Mouse (Mus musculus) forebrain, postnatal 0 days (tissue): ENCODE data around the gene Strn4. TPM values are rescaled to one million over a fixed set of nuclear protein-coding genes. Genes with fewer than 3 reads are reported as not detected.

Experiments
- ATAC-seq: fragments of 200-750 bp; cut with Nextera tagmentation; 2 replicates; pipeline ENCODE4 v1.8.0; 2017; ENCODE audit warnings: mild to moderate bottlenecking, moderate library complexity
- DNase-seq: peaks from one replicate; pipeline ENCODE4 v3.0.0-alpha.2; 2015
- H3K27ac ChIP-seq: fragments of 300-500 bp; sonication (generic); 2 replicates; pipeline ENCODE4 v1.5.1; 2014; ENCODE audit warnings: low read depth, mild to moderate bottlenecking, antibody characterized with exemption, low read length, moderate library complexity, mixed read lengths
- H3K27me3 ChIP-seq: fragments of 300-500 bp; sonication (generic); 2 replicates; pipeline ENCODE4 v1.6.1; 2014; ENCODE audit warnings: mild to moderate bottlenecking, low read length, mixed read lengths; ENCODE audit not compliant: insufficient read depth
- H3K36me3 ChIP-seq: fragments of 300-500 bp; sonication (generic); 2 replicates; pipeline ENCODE4 v1.6.1; 2014; ENCODE audit warnings: mild to moderate bottlenecking, moderate library complexity; ENCODE audit not compliant: insufficient read depth
- H3K4me1 ChIP-seq: fragments of 300-500 bp; sonication (generic); 2 replicates; pipeline ENCODE4 v1.6.1; 2014; ENCODE audit warnings: antibody characterized with exemption; ENCODE audit not compliant: insufficient read depth
- H3K4me2 ChIP-seq: fragments of 300-500 bp; sonication (generic); 2 replicates; pipeline ENCODE4 v1.6.1; 2014; ENCODE audit warnings: low read depth, mild to moderate bottlenecking, moderate library complexity
- H3K4me3 ChIP-seq: fragments of 300-500 bp; sonication (generic); 2 replicates; pipeline ENCODE4 v1.5.1; 2014; ENCODE audit warnings: low read depth, low read length, mixed read lengths
- H3K9ac ChIP-seq: fragments of 300-500 bp; sonication (generic); 2 replicates; pipeline ENCODE4 v1.6.1; 2014; ENCODE audit warnings: mild to moderate bottlenecking
- H3K9me3 ChIP-seq: fragments of 300-500 bp; sonication (generic); 2 replicates; pipeline ENCODE4 v1.6.1; 2016; ENCODE audit warnings: low read length
- CTCF ChIP-seq: sonication (generic); IDR thresholded peaks from 2 replicates; pipeline ENCODE4 v1.5.1; 2016; ENCODE audit warnings: antibody characterized with exemption, control low read depth, low read depth
- WGBS: fragments of 180-500 bp; shearing (Covaris S2); extraction: QIAGEN DNeasy Blood & Tissue Kit; methylation state at CpG from one replicate; pipeline ENCODE4 v1.1.7; 2014; 5-methylcytosine and 5-hydroxymethylcytosine counted together
- polyA plus RNA-seq: library from polyadenylated mRNA; unstranded; fragments of >200 nt; fragmentation: Nextera tagmentation; extraction: Ambion mirVana; gene quantifications from 2 replicates; pipeline ENCODE4 v1.2.1, GENCODE M21; 2015
- total RNA-seq: library from RNA; depleted of rRNA; stranded (reverse); fragments of >200 nt; gene quantifications from 2 replicates; pipeline ENCODE4 v1.2.3, GENCODE M21; 2014

Strn4 gene
- total and polyA plus RNA-seq, 2 experiments from 2014 or later: 168 to 243 TPM

GRCm38 (mm10) chr7:16810399-16810919 is 5.2 kb upstream of the Strn4 start:
- WGBS: 58% methylated on average over 28 of the region's 28 CpGs
- H3K4me2 ChIP-seq: peak overlapping the region; percentile 92
- H3K9ac ChIP-seq: peak overlapping the region; percentile 67
- H3K36me3 ChIP-seq: peaks cover 4% of the 10 kb centered on the region; the same call in 1 of the 2 replicates
- H3K27ac ChIP-seq: peak overlapping the region; percentile 80; the same call in 1 of the 2 replicates
- H3K4me1 ChIP-seq: peaks cover 14% of the 10 kb centered on the region
- DNase-seq (no peak), ATAC-seq (no peak)
- H3K4me3 ChIP-seq: peak overlapping the region; percentile 52
- H3K27me3 ChIP-seq: no peaks in the 10 kb centered on the region
- no peak for TF ChIP-seq CTCF
- no peaks in the 10 kb centered on the region for H3K9me3 ChIP-seq

GRCm38 (mm10) chr7:16810920-16811648 is 4.6 kb upstream of the Strn4 start:
- peak; percentile 60 for TF ChIP-seq CTCF
- H3K9ac ChIP-seq: peak overlapping the region; percentile 67
- H3K4me2 ChIP-seq: peak overlapping the region; percentile 92
- H3K4me1 ChIP-seq: peaks cover 17% of the 10 kb centered on the region
- 13% methylated on average over 90 of the region's 90 CpGs for WGBS
- H3K4me3 ChIP-seq: peak overlapping the region; percentile 52
- no peaks in the 10 kb centered on the region for H3K9me3 ChIP-seq
- ATAC-seq (peak; percentile 62), DNase-seq (peak; percentile 74)
- H3K27me3 ChIP-seq: no peaks in the 10 kb centered on the region
- H3K36me3 ChIP-seq: peaks cover 4% of the 10 kb centered on the region; the same call in 1 of the 2 replicates
- H3K27ac ChIP-seq: peak overlapping the region; percentile 80

GRCm38 (mm10) chr7:16811649-16812070 is 4.0 kb upstream of the Strn4 start:
- 18% methylated on average over 17 of the region's 17 CpGs for WGBS
- no peak for DNase-seq
- H3K27me3 ChIP-seq: no peaks in the 10 kb centered on the region
- peak overlapping the region; percentile 92 for H3K4me2 ChIP-seq
- H3K4me3 ChIP-seq: peak overlapping the region; percentile 52
- ATAC-seq: no peak
- TF ChIP-seq CTCF: no peak
- H3K27ac ChIP-seq: peak overlapping the region; percentile 80
- peak overlapping the region; percentile 67 for H3K9ac ChIP-seq
- peaks cover 17% of the 10 kb centered on the region for H3K4me1 ChIP-seq
- H3K36me3 ChIP-seq: peaks cover 4% of the 10 kb centered on the region; the same call in 1 of the 2 replicates
- H3K9me3 ChIP-seq: no peaks in the 10 kb centered on the region

- ATAC-seq (no peak), DNase-seq (peak; percentile 16)
- Histone ChIP-seq H3K27me3 (no peaks in the 10 kb centered on the region), H3K9ac (no peak overlapping the region), H3K27ac (no peak overlapping the region), H3K4me2 (no peak overlapping the region; the same call in 1 of the 2 replicates), H3K4me3 (no peak overlapping the region), H3K9me3 (no peaks in the 10 kb centered on the region), H3K36me3 (peaks cover 4% of the 10 kb centered on the region; the same call in 1 of the 2 replicates), H3K4me1 (peaks cover 17% of the 10 kb centered on the region)
- peak; percentile 50 for TF ChIP-seq CTCF
- WGBS: 68% methylated on average over 2 of the region's 2 CpGs
These were observed 3.2 kb upstream of the Strn4 start for GRCm38 (mm10) chr7:16812505-16812904.

GRCm38 (mm10) chr7:16816078-16816474 is 387 bp downstream of the Strn4 start:
- H3K4me3 ChIP-seq: peak overlapping the region; percentile 96
- H3K27me3 ChIP-seq: no peaks in the 10 kb centered on the region
- H3K36me3 ChIP-seq: no peaks in the 10 kb centered on the region
- 0% methylated on average over 54 of the region's 55 CpGs for WGBS
- peak; percentile 83 for ATAC-seq
- H3K4me1 ChIP-seq: peaks cover 40% of the 10 kb centered on the region
- no peaks in the 10 kb centered on the region for H3K9me3 ChIP-seq
- peak overlapping the region; percentile 99 for H3K9ac ChIP-seq
- peak; percentile 95 for DNase-seq
- peak overlapping the region; percentile 98 for H3K27ac ChIP-seq
- peak overlapping the region; percentile 88 for H3K4me2 ChIP-seq
- no peak for TF ChIP-seq CTCF

- ATAC-seq: peak; percentile 51
- Histone ChIP-seq H3K27me3 (no peaks in the 10 kb centered on the region), H3K36me3 (no peaks in the 10 kb centered on the region), H3K9me3 (no peaks in the 10 kb centered on the region), H3K4me3 (peak within 1 kb of the TSS; percentile 96), H3K27ac (peak within 1 kb of the TSS; percentile 98), H3K9ac (peak within 1 kb of the TSS; percentile 99), H3K4me1 (peaks cover 39% of the 10 kb centered on the region), H3K4me2 (peak within 1 kb of the TSS; percentile 88)
- WGBS: 1% methylated on average over 48 of the region's 64 CpGs
- TF ChIP-seq CTCF: no peak
- DNase-seq: peak; percentile 51
These were observed 910 bp downstream of the Strn4 start, which contains the start of gene Fkrp for GRCm38 (mm10) chr7:16816475-16817122. Gene Fkrp (minus strand): TSS chr7:16816732.
